Mouse (Mus musculus): ENCODE measurements around the gene Clic1.

DNA sequence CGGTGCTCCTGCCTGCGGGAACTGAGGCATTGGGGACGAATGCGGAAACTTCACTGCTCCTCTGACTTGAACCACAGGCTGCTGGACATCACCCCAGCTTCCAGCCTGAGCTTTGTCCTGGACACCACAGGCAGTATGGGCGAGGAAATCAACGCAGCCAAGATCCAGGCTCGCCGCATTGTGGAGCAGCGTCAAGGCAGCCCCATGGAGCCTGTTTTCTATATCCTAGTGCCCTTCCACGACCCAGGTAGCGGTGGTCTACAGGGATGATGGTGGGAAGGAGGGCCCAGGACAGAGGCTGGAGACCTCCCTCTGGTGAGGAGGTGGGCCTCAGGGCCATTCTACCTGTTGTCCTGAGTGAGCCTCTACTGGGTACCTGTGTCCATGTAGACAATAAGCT is 29.9 kb upstream of the Clic1 start:
- TF ChIP-seq TCF12 (IDR thresholded peaks at IDR 0.05; ENCODE audit: low read depth, low read length) (no peak), ELF1 (IDR thresholded peaks at IDR 0.05; ENCODE audit: low read depth, low read length) (no peak), ZNF384 (IDR thresholded peaks at IDR 0.05; ENCODE audit: low read depth, low read length) (no peak), CTCF (conservative IDR thresholded peaks at IDR 0.05 in 1 of 2, IDR thresholded peaks at IDR 0.05 in 1 of 2; ENCODE audit: low read depth in 2 of 2, low read length in 2 of 2) (no peak), UBTF (IDR thresholded peaks at IDR 0.05; ENCODE audit: low read depth, low read length) (no peak), PAX5 (IDR thresholded peaks at IDR 0.05; ENCODE audit: low read length) (no peak), POLR2AphosphoS2 (IDR thresholded peaks at IDR 0.05; ENCODE audit: low read depth, low read length) (no peak), MAFK (IDR thresholded peaks at IDR 0.05; ENCODE audit: insufficient replicate concordance, low read length) (no peak), POLR2A (IDR thresholded peaks at IDR 0.05; ENCODE audit: low read depth, low read length) (no peak)
